Comparison of ENCODE assay signal across 24 mouse cellular contexts in genomic region chr14:20106271-20106670, GRCm38 (mm10). TPM values are rescaled to one million over a fixed set of nuclear protein-coding genes. Genes with fewer than 3 reads are reported as not detected.
DNase-seq lines count a peak whose midpoint lies in the region; ATAC-seq and TF ChIP-seq lines count a peak whose summit lies in the region.
"Had no signal": no experiment of that assay in that cellular context is flagged by ENCODE, and none has a peak within 500 bp of the region (broad histone marks: within the 10 kb centered on the region; RNA-seq: fewer than 3 reads in every experiment).

No protein-coding gene starts in this region.

- 0 out of 2 replicates have a peak, but pooled peaks cover 7% of the 10 kb centered on the region for H3K4me1 ChIP-seq in lung, embryonic 15.5 days
- peaks cover 15% of the 10 kb centered on the region for H3K4me1 ChIP-seq in lung, adult 2 months (ENCODE audit: control insufficient read depth, insufficient read depth, low read length)
- no peaks in the 10 kb centered on the region for H3K4me1 ChIP-seq in kidney, postnatal 0 days (replicated peaks; ENCODE audit: insufficient read depth, low read length)
- H3K4me1 ChIP-seq: limb, embryonic 12.5 days; liver, embryonic 15.5 days; neural tube, embryonic 15.5 days had no signal

- H3K4me3 ChIP-seq in lung, embryonic 15.5 days = no peak overlapping the region
- no peak overlapping the region for H3K4me3 ChIP-seq in lung, adult 2 months (replicated peaks; ENCODE audit: extremely low read depth, low read depth, low read length)
- H3K4me3 ChIP-seq in kidney, postnatal 0 days (replicated peaks; ENCODE audit: low read depth, low read length) = no peak overlapping the region
- H3K4me3 ChIP-seq: erythroblast, embryonic 14.5 days; gastrocnemius, adult 2 months; limb, embryonic 12.5 days; liver, embryonic 15.5 days; neural tube, embryonic 15.5 days had no signal

- no peak for ATAC-seq in lung, embryonic 15.5 days (ENCODE audit: borderline replicate concordance, extremely low read depth, low FRiP score, low TSS enrichment)
- no peak for ATAC-seq in kidney, postnatal 0 days (replicated peaks; ENCODE audit: low FRiP score, low read depth)
- ATAC-seq: CD4-positive, CD25-positive, alpha-beta regulatory T cell, adult 4 months; forebrain, embryonic 16.5 days; hindbrain, embryonic 16.5 days had no signal

- H3K9ac ChIP-seq in lung, embryonic 15.5 days = no peak overlapping the region
- no peak overlapping the region for H3K9ac ChIP-seq in kidney, postnatal 0 days (ENCODE audit: low read depth, low read length)
- H3K9ac ChIP-seq: limb, embryonic 12.5 days; liver, embryonic 15.5 days; neural tube, embryonic 15.5 days had no signal

- no peaks in the 10 kb centered on the region for H3K36me3 ChIP-seq in lung, embryonic 15.5 days
- H3K36me3 ChIP-seq in kidney, postnatal 0 days (ENCODE audit: insufficient read depth, low read length) = no peaks in the 10 kb centered on the region
- H3K36me3 ChIP-seq: limb, embryonic 12.5 days; liver, embryonic 15.5 days; neural tube, embryonic 15.5 days had no signal

- 47% methylated on average over 6 of the region's 6 CpGs for WGBS in lung, embryonic 15.5 days
- WGBS in lung, adult 2 months = 39% methylated on average over 6 of the region's 6 CpGs
- WGBS in kidney, postnatal 0 days = 65% methylated on average over 6 of the region's 6 CpGs

- DNase-seq in kidney, adult 11 months = peak; percentile 31
- DNase-seq in kidney, postnatal 4 days = no peak
- DNase-seq in lung, adult 2 months = no peak
- peak; percentile 40 for DNase-seq in kidney, postnatal 0 days (ENCODE audit: low spot score)
- DNase-seq in lung, postnatal 36 days = peak; percentile 56
- no peak for DNase-seq in urinary bladder, postnatal 4 days (ENCODE audit: low spot score in 2 of 2)
- DNase-seq: adrenal gland, adult 2 months; adrenal gland, postnatal 36 days; cerebellum, adult 2 months; cerebellum, postnatal 14 days; gastrocnemius, adult 2 months; gastrocnemius, postnatal 36 days; midbrain, embryonic 14.5 days; retina, postnatal 1 day; right cerebral cortex, postnatal 14 days; thymus, postnatal 4 days had no signal

- no peak for TF ChIP-seq POLR2A in lung, adult 2 months (IDR thresholded peaks at IDR 0.05; ENCODE audit: borderline replicate concordance, extremely low read depth, low read depth, low read length)

- no peaks in the 10 kb centered on the region for H3K27me3 ChIP-seq in lung, embryonic 15.5 days
- no peaks in the 10 kb centered on the region for H3K27me3 ChIP-seq in kidney, postnatal 0 days (ENCODE audit: insufficient read depth, low read length)
- H3K27me3 ChIP-seq: limb, embryonic 12.5 days; liver, embryonic 15.5 days; neural tube, embryonic 15.5 days had no signal

- no peak for TF ChIP-seq CTCF in lung, adult 2 months (IDR thresholded peaks at IDR 0.05; ENCODE audit: insufficient read depth, low read length)
- TF ChIP-seq CTCF in kidney, postnatal 0 days (IDR thresholded peaks at IDR 0.05; ENCODE audit: low read depth) = no peak

- H3K27ac ChIP-seq in lung, embryonic 15.5 days = peak overlapping the region; percentile 63
- 0 out of 2 replicates have a peak overlapping the region, but pooled peaks have one; percentile 51 for H3K27ac ChIP-seq in kidney, postnatal 0 days
- H3K27ac ChIP-seq: gastrocnemius, adult 2 months; limb, embryonic 12.5 days; liver, embryonic 15.5 days; neural tube, embryonic 15.5 days had no signal

- no peak overlapping the region for H3K4me2 ChIP-seq in lung, embryonic 15.5 days
- no peak overlapping the region for H3K4me2 ChIP-seq in kidney, postnatal 0 days (ENCODE audit: low read length)
- H3K4me2 ChIP-seq: limb, embryonic 12.5 days; liver, embryonic 15.5 days; neural tube, embryonic 15.5 days had no signal

- no peaks in the 10 kb centered on the region for H3K9me3 ChIP-seq in lung, embryonic 15.5 days
- no peaks in the 10 kb centered on the region for H3K9me3 ChIP-seq in kidney, postnatal 0 days (replicated peaks; ENCODE audit: low read length)
- H3K9me3 ChIP-seq: limb, embryonic 12.5 days; liver, embryonic 15.5 days; neural tube, embryonic 15.5 days had no signal

RNA-seq across cellular contexts. Expression of gene Saysd1, which starts 32.1 kb away (rescaled TPM):
- polyA plus RNA-seq in lung, embryonic 15.5 days (2015; fragmentation: Nextera tagmentation; extraction: Ambion mirVana) = 12.0 and 13.1 TPM in 2 replicates
- polyA plus RNA-seq in lung, adult 2 months (2012; rRNA removed) = 9.9 and 11.9 TPM in 2 replicates
- 18.1 and 19.3 TPM in 2 replicates for polyA plus RNA-seq in kidney, postnatal 0 days (2015; fragmentation: Nextera tagmentation; extraction: Ambion mirVana)

Comparison
In these comparisons a context has a peak if more than half of its experiments do, and no peak if none do; other contexts are left out.
1. DNase-seq: peak in kidney, adult 11 months (single experiment), kidney, postnatal 0 days (single experiment) and lung, postnatal 36 days (single experiment); none in kidney, postnatal 4 days (0 of 2), lung, adult 2 months (single experiment) and urinary bladder, postnatal 4 days (0 of 2).